Mouse (Mus musculus) forebrain, embryonic 14.5 days (tissue): Measurements from ENCODE around the gene Gm5622. TPM values are rescaled to one million over a fixed set of nuclear protein-coding genes. Genes with fewer than 3 reads are reported as not detected.

ENCODE experiments used
- polyA plus RNA-seq: library from polyadenylated mRNA; unstranded; fragments of >200 nt; fragmentation: Nextera tagmentation; extraction: Ambion mirVana; gene quantifications from 2 replicates; pipeline ENCODE4 v1.2.1, GENCODE M21; 2014

Gene Gm5622
- polyA plus RNA-seq, 1 experiment from 2014 or later: not detected

Other genes starting within 250 kb of the Gm5622 start
- not detected in 2 replicates for gene Gm7247, start 191.0 kb upstream of the Gm5622 start, polyA plus RNA-seq
- not detected in 2 replicates for gene Vmn2r88, start 142.0 kb upstream of the Gm5622 start, polyA plus RNA-seq
- gene Vmn2r89, start 100.9 kb upstream of the Gm5622 start, polyA plus RNA-seq: not detected in 2 replicates
- gene Gm17175, start 21.3 kb downstream of the Gm5622 start, polyA plus RNA-seq: not detected in 2 replicates
- gene Gm17174, start 39.3 kb downstream of the Gm5622 start, polyA plus RNA-seq: not detected in 2 replicates
- not detected in 2 replicates for gene Gm17078, start 58.5 kb downstream of the Gm5622 start, polyA plus RNA-seq
- gene Gm4181, start 82.9 kb downstream of the Gm5622 start, polyA plus RNA-seq: not detected in 2 replicates
- not detected in 2 replicates for gene Gm17079, start 142.7 kb downstream of the Gm5622 start, polyA plus RNA-seq
- not detected in 2 replicates for gene Gm5800, start 164.4 kb downstream of the Gm5622 start, polyA plus RNA-seq
- not detected in 2 replicates for gene Ang4, start 220.8 kb downstream of the Gm5622 start, polyA plus RNA-seq
- not detected in 2 replicates for gene AY358078, start 247.3 kb downstream of the Gm5622 start, polyA plus RNA-seq